Mouse (Mus musculus) heart, postnatal 0 days (tissue): ENCODE results near the gene Spats2. TPM values are rescaled to one million over a fixed set of nuclear protein-coding genes. Genes with fewer than 3 reads are reported as not detected.
"Not testable (repeated sequence)": the region's sequence is repeated elsewhere in the genome, so short reads cannot be mapped to it uniquely, and the experiment has no call there.

Experiments used
- ATAC-seq: fragments of 200-750 bp; cut with Nextera tagmentation; 2 replicates; pipeline ENCODE4 v1.8.0; 2017; ENCODE audit warnings: low read depth, moderate number of reproducible peaks, moderate library complexity; ENCODE audit not compliant: insufficient read depth
- DNase-seq: peaks from one replicate; pipeline ENCODE4 v3.0.0-alpha.2; 2016; ENCODE audit warnings: low spot score
- H3K27ac ChIP-seq: fragments of 300-500 bp; sonication (generic); 2 replicates; pipeline ENCODE4 v1.5.1; 2014; ENCODE audit warnings: low read depth, mild to moderate bottlenecking
- H3K27me3 ChIP-seq: fragments of 300-500 bp; sonication (generic); 2 replicates; pipeline ENCODE4 v1.6.1; 2014; ENCODE audit warnings: low read length, mixed read lengths; ENCODE audit not compliant: control insufficient read depth, insufficient read depth
- H3K36me3 ChIP-seq: fragments of 300-500 bp; sonication (generic); replicated peaks from 2 replicates; pipeline ENCODE4 v1.6.1; 2014; ENCODE audit warnings: low read length, mixed read lengths; ENCODE audit not compliant: control insufficient read depth, insufficient read depth
- H3K4me1 ChIP-seq: fragments of 300-500 bp; sonication (generic); 2 replicates; pipeline ENCODE4 v1.6.1; 2014; ENCODE audit warnings: antibody characterized with exemption; ENCODE audit not compliant: control insufficient read depth, insufficient read depth
- H3K4me2 ChIP-seq: fragments of 300-500 bp; sonication (generic); 2 replicates; pipeline ENCODE4 v1.6.1; 2014; ENCODE audit warnings: low read depth, mild to moderate bottlenecking, low read length, moderate library complexity
- H3K4me3 ChIP-seq: fragments of 300-500 bp; sonication (generic); 2 replicates; pipeline ENCODE4 v1.5.1; 2014; ENCODE audit warnings: low read depth, low read length
- H3K9ac ChIP-seq: fragments of 300-500 bp; sonication (generic); replicated peaks from 2 replicates; pipeline ENCODE4 v1.6.1; 2014; ENCODE audit warnings: low read depth, low read length, mixed read lengths
- H3K9me3 ChIP-seq: fragments of 300-500 bp; sonication (generic); replicated peaks from 2 replicates; pipeline ENCODE4 v1.6.1; 2016; ENCODE audit warnings: low read length; ENCODE audit not compliant: control insufficient read depth
- CTCF ChIP-seq: IDR thresholded peaks from 2 replicates; pipeline ENCODE4 v1.5.1; 2016; ENCODE audit warnings: antibody characterized with exemption, control low read depth, low read depth
- EP300 ChIP-seq: IDR thresholded peaks from 2 replicates; pipeline ENCODE4 v1.6.1; 2016; ENCODE audit warnings: antibody characterized with exemption, low read depth
- WGBS: fragments of 180-500 bp; shearing (Covaris S2); extraction: QIAGEN DNeasy Blood & Tissue Kit; methylation state at CpG from one replicate; pipeline ENCODE4 v1.1.7; 2014; 5-methylcytosine and 5-hydroxymethylcytosine counted together
- polyA plus RNA-seq: library from polyadenylated mRNA; unstranded; fragments of >200 nt; fragmentation: Nextera tagmentation; extraction: Ambion mirVana; gene quantifications from 2 replicates; pipeline ENCODE4 v1.2.1, GENCODE M21; 2015
- total RNA-seq: library from RNA; depleted of rRNA; stranded (reverse); fragments of >200 nt; gene quantifications from 2 replicates; pipeline ENCODE4 v1.2.3, GENCODE M21; 2014; ENCODE audit warnings: low replicate concordance

The Spats2 gene
- total and polyA plus RNA-seq, 2 experiments from 2014 or later, result 16.1 to 17.6 TPM

- 51% methylated on average over 17 of the region's 17 CpGs for WGBS
- Histone ChIP-seq H3K4me2 (no peak overlapping the region), H3K9ac (no peak overlapping the region), H3K4me3 (no peak overlapping the region), H3K27me3 (peaks cover 36% of the 10 kb centered on the region), H3K4me1 (no peaks in the 10 kb centered on the region), H3K9me3 (no peaks in the 10 kb centered on the region), H3K36me3 (no peaks in the 10 kb centered on the region), H3K27ac (no peak overlapping the region; the same call in 1 of the 2 replicates)
- DNase-seq, result no peak
- TF ChIP-seq EP300 (no peak), CTCF (no peak)
- no peak for ATAC-seq
Observed at GRCm38 (mm10) chr15:99233719-99234118, 108.0 kb downstream of the Spats2 start.

- H3K9me3 ChIP-seq, result no peaks in the 10 kb centered on the region
- no peak overlapping the region; the same call in 1 of the 2 replicates for H3K4me2 ChIP-seq
- TF ChIP-seq EP300, result no peak
- TF ChIP-seq CTCF, result no peak
- H3K27me3 ChIP-seq, result peaks cover 29% of the 10 kb centered on the region
- DNase-seq (no peak), ATAC-seq (no peak)
- H3K4me1 ChIP-seq, result no peaks in the 10 kb centered on the region
- WGBS, result 56% methylated on average over 12 of the region's 12 CpGs
- no peak overlapping the region; the same call in 1 of the 2 replicates for H3K27ac ChIP-seq
- no peak overlapping the region for H3K9ac ChIP-seq
- H3K4me3 ChIP-seq, result no peak overlapping the region
- H3K36me3 ChIP-seq, result no peaks in the 10 kb centered on the region
Observed at GRCm38 (mm10) chr15:99234326-99235010, 108.8 kb downstream of the Spats2 start.

- Histone ChIP-seq H3K9ac (no peak overlapping the region), H3K4me2 (no peak overlapping the region), H3K9me3 (no peaks in the 10 kb centered on the region), H3K4me3 (no peak overlapping the region), H3K27ac (no peak overlapping the region), H3K27me3 (peaks cover 12% of the 10 kb centered on the region), H3K36me3 (peaks cover 19% of the 10 kb centered on the region), H3K4me1 (no peaks in the 10 kb centered on the region)
- DNase-seq (no peak), ATAC-seq (no peak)
- TF ChIP-seq EP300, result no peak
- no peak for TF ChIP-seq CTCF
- 53% methylated on average over 11 of the region's 11 CpGs for WGBS
Observed at GRCm38 (mm10) chr15:99238006-99238405, 112.3 kb downstream of the Spats2 start.

GRCm38 (mm10) chr15:99240129-99240528, 114.4 kb downstream of the Spats2 start:
- 67% methylated on average over 4 of the region's 4 CpGs for WGBS
- TF ChIP-seq CTCF (peak; percentile 68), EP300 (no peak)
- ATAC-seq, result peak; percentile 75

GRCm38 (mm10) chr15:99241249-99241648, 115.5 kb downstream of the Spats2 start:
- ATAC-seq (no peak), DNase-seq (no peak)
- no peaks in the 10 kb centered on the region for H3K27me3 ChIP-seq
- no peak overlapping the region for H3K27ac ChIP-seq
- H3K4me1 ChIP-seq, result no peaks in the 10 kb centered on the region
- no peak overlapping the region for H3K4me2 ChIP-seq
- H3K4me3 ChIP-seq, result no peak overlapping the region
- no peak for TF ChIP-seq EP300
- no peak for TF ChIP-seq CTCF
- H3K9me3 ChIP-seq, result no peaks in the 10 kb centered on the region
- peaks cover 51% of the 10 kb centered on the region for H3K36me3 ChIP-seq
- no peak overlapping the region for H3K9ac ChIP-seq
- WGBS, result 73% methylated on average over 4 of the region's 4 CpGs

More at GRCm38 (mm10) chr15:99240129-99240528, 114.4 kb downstream of the Spats2 start:
- peaks cover 40% of the 10 kb centered on the region for H3K36me3 ChIP-seq
- H3K27me3 ChIP-seq, result no peaks in the 10 kb centered on the region
- no peak overlapping the region for H3K9ac ChIP-seq
- no peak overlapping the region for H3K27ac ChIP-seq
- no peak for DNase-seq
- no peak overlapping the region for H3K4me2 ChIP-seq
- no peaks in the 10 kb centered on the region for H3K9me3 ChIP-seq
- H3K4me3 ChIP-seq, result no peak overlapping the region
- no peaks in the 10 kb centered on the region for H3K4me1 ChIP-seq

GRCm38 (mm10) chr15:99242045-99242444, 116.3 kb downstream of the Spats2 start:
- Histone ChIP-seq H3K27ac (no peak overlapping the region), H3K4me3 (no peak overlapping the region), H3K4me1 (peaks cover 5% of the 10 kb centered on the region; the same call in 1 of the 2 replicates), H3K36me3 (peaks cover 59% of the 10 kb centered on the region), H3K9ac (no peak overlapping the region), H3K27me3 (no peaks in the 10 kb centered on the region), H3K4me2 (no peak overlapping the region), H3K9me3 (no peaks in the 10 kb centered on the region)
- no peak for ATAC-seq
- no peak for TF ChIP-seq CTCF
- TF ChIP-seq EP300, result no peak
- DNase-seq, result no peak
- 94% methylated on average over 9 of the region's 10 CpGs for WGBS

- H3K4me3 ChIP-seq, H3K9ac ChIP-seq, DNase-seq, ATAC-seq, H3K27me3 ChIP-seq, H3K9me3 ChIP-seq, H3K4me2 ChIP-seq: not testable (repeated sequence)
- Histone ChIP-seq H3K36me3 (peaks cover 63% of the 10 kb centered on the region), H3K27ac (peak overlapping the region; percentile 92), H3K4me1 (peaks cover 29% of the 10 kb centered on the region)
- 71% methylated on average over 6 of the region's 6 CpGs for WGBS
Observed at GRCm38 (mm10) chr15:99246736-99247135, 121.0 kb downstream of the Spats2 start.
